In genomic region chr11:88690556-88691287, GRCm38 (mm10) we compare ENCODE assay signal across 9 mouse cellular contexts. TPM values are rescaled to one million over a fixed set of nuclear protein-coding genes. Genes with fewer than 3 reads are reported as not detected.
DNase-seq lines count a peak whose midpoint lies in the region; ATAC-seq and TF ChIP-seq lines count a peak whose summit lies in the region.
"Had no signal": no experiment of that assay in that cellular context is flagged by ENCODE, and none has a peak within 500 bp of the region (broad histone marks: within the 10 kb centered on the region; RNA-seq: fewer than 3 reads in every experiment).

No protein-coding gene starts in this region.

- no peaks in the 10 kb centered on the region for H3K27me3 ChIP-seq in kidney, embryonic 14.5 days (ENCODE audit: control insufficient read depth, insufficient read depth, low read length)
- H3K27me3 ChIP-seq in embryonic facial prominence, embryonic 14.5 days (replicated peaks; ENCODE audit: control insufficient read depth, insufficient read depth, low read length): no peaks in the 10 kb centered on the region
- H3K27me3 ChIP-seq in limb, embryonic 14.5 days (ENCODE audit: control insufficient read depth, insufficient read depth, low read length): no peaks in the 10 kb centered on the region
- H3K27me3 ChIP-seq: Patski had no signal

- no peak overlapping the region for H3K4me2 ChIP-seq in kidney, embryonic 14.5 days (replicated peaks; ENCODE audit: low read depth, low read length)
- peak overlapping the region; percentile 10; the same call in 1 of the 2 replicates for H3K4me2 ChIP-seq in embryonic facial prominence, embryonic 14.5 days (ENCODE audit: low read depth, low read length)
- no peak overlapping the region for H3K4me2 ChIP-seq in limb, embryonic 14.5 days (replicated peaks; ENCODE audit: low read depth, low read length, severe bottlenecking)

- H3K27ac ChIP-seq in kidney, embryonic 14.5 days (ENCODE audit: low read depth, low read length): peak overlapping the region; percentile 77
- H3K27ac ChIP-seq in ES-E14 (ENCODE audit: insufficient read depth, low read depth, low read length, poor library complexity, severe bottlenecking): peak overlapping the region; percentile 98
- H3K27ac ChIP-seq in embryonic facial prominence, embryonic 14.5 days (replicated peaks; ENCODE audit: low read depth, low read length): peak overlapping the region; percentile 44
- H3K27ac ChIP-seq in limb, embryonic 14.5 days (replicated peaks; ENCODE audit: low read depth, low read length): no peak overlapping the region

- WGBS in kidney, embryonic 14.5 days: 8% methylated on average over 12 of the region's 12 CpGs
- WGBS in embryonic facial prominence, embryonic 14.5 days: 8% methylated on average over 12 of the region's 12 CpGs
- WGBS in limb, embryonic 14.5 days: 9% methylated on average over 12 of the region's 12 CpGs

- ATAC-seq in kidney, embryonic 14.5 days (ENCODE audit: low FRiP score, low TSS enrichment): no peak
- ATAC-seq in embryonic facial prominence, embryonic 14.5 days (ENCODE audit: low read depth): no peak
- ATAC-seq in limb, embryonic 14.5 days (ENCODE audit: low FRiP score, low read depth): 0 out of 2 replicates have a peak, but pooled peaks have one; percentile 7
- ATAC-seq: Patski had no signal

- TF ChIP-seq POLR2A in limb, embryonic 14.5 days (IDR thresholded peaks at IDR 0.05; ENCODE audit: borderline replicate concordance, extremely low read depth, insufficient read depth, insufficient read length): no peak

- in situ Hi-C loops in ES-E14 (cut with MboI; ENCODE audit: low sequenced_read_pairs in 2 of 2, unreplicated experiment in 2 of 2): no loop called here

- no peaks in the 10 kb centered on the region for H3K9me3 ChIP-seq in kidney, embryonic 14.5 days (ENCODE audit: control insufficient read depth, low read length)
- peaks cover 3% of the 10 kb centered on the region; the same call in 1 of the 2 replicates for H3K9me3 ChIP-seq in ES-E14 (ENCODE audit: control insufficient read depth, insufficient read depth, low read depth, low read length)
- no peaks in the 10 kb centered on the region for H3K9me3 ChIP-seq in embryonic facial prominence, embryonic 14.5 days (ENCODE audit: control insufficient read depth, low read length)
- H3K9me3 ChIP-seq in limb, embryonic 14.5 days (ENCODE audit: control insufficient read depth, low read length): no peaks in the 10 kb centered on the region

- 0 out of 2 replicates have a peak overlapping the region, but pooled peaks have one; percentile 5 for H3K9ac ChIP-seq in kidney, embryonic 14.5 days (ENCODE audit: low read depth, low read length)
- peak overlapping the region; percentile 61; the same call in 1 of the 2 replicates for H3K9ac ChIP-seq in ES-E14 (ENCODE audit: insufficient read depth, low read depth, low read length, poor library complexity, severe bottlenecking)
- H3K9ac ChIP-seq in embryonic facial prominence, embryonic 14.5 days (ENCODE audit: low read depth, low read length): peak overlapping the region; percentile 45; the same call in 1 of the 2 replicates
- no peak overlapping the region for H3K9ac ChIP-seq in limb, embryonic 14.5 days (ENCODE audit: low read depth, low read length, severe bottlenecking)

- H3K4me1 ChIP-seq in kidney, embryonic 14.5 days (ENCODE audit: control insufficient read depth, insufficient read depth, low read length): peaks cover 91% of the 10 kb centered on the region
- peaks cover 13 to 28% of the 10 kb centered on the region in 2 experiments for H3K4me1 ChIP-seq in ES-E14 (ENCODE audit: control insufficient read depth in 2 of 2, insufficient read depth in 2 of 2, low read length in 2 of 2, poor library complexity in 1 of 2)
- H3K4me1 ChIP-seq in embryonic facial prominence, embryonic 14.5 days (ENCODE audit: control insufficient read depth, insufficient read depth, low read length): peaks cover 45% of the 10 kb centered on the region
- H3K4me1 ChIP-seq in limb, embryonic 14.5 days (ENCODE audit: control insufficient read depth, insufficient read depth, low read length): peaks cover 54% of the 10 kb centered on the region

- DNase-seq in kidney, adult 11 months: no peak
- DNase-seq in ES-E14 (ENCODE audit: low read depth, low spot score): no peak
- DNase-seq in embryonic facial prominence, embryonic 14.5 days (ENCODE audit: low spot score): peak; percentile 38
- no peak for DNase-seq in limb, embryonic 14.5 days (ENCODE audit: low spot score)
- DNase-seq in adipocyte (ENCODE audit: low spot score): no peak
- DNase-seq in cerebellum, adult 9-10 months: no peak
- no peak for DNase-seq in testis, postnatal 14 days (ENCODE audit: low spot score)

- H3K36me3 ChIP-seq in kidney, embryonic 14.5 days (ENCODE audit: control insufficient read depth, insufficient read depth, low read length): peaks cover 22% of the 10 kb centered on the region
- H3K36me3 ChIP-seq in ES-E14 (ENCODE audit: control insufficient read depth, insufficient read depth, low read length, poor library complexity, severe bottlenecking): peaks cover 35% of the 10 kb centered on the region
- H3K36me3 ChIP-seq in embryonic facial prominence, embryonic 14.5 days (ENCODE audit: control insufficient read depth, insufficient read depth, low read length): peaks cover 24% of the 10 kb centered on the region
- H3K36me3 ChIP-seq in limb, embryonic 14.5 days (ENCODE audit: control insufficient read depth, insufficient read depth, low read length): peaks cover 20% of the 10 kb centered on the region

- H3K4me3 ChIP-seq in kidney, embryonic 14.5 days (ENCODE audit: low read length): no peak overlapping the region
- H3K4me3 ChIP-seq in ES-E14 (ENCODE audit: insufficient read depth in 1 of 2, low read depth in 1 of 2, low read length in 2 of 2, poor library complexity in 1 of 2, severe bottlenecking in 1 of 2): peak overlapping the region; percentile 25 to 35; a peak in 3 of 4 replicates
- H3K4me3 ChIP-seq in embryonic facial prominence, embryonic 14.5 days (ENCODE audit: low read depth, low read length): no peak overlapping the region
- no peak overlapping the region for H3K4me3 ChIP-seq in limb, embryonic 14.5 days (replicated peaks; ENCODE audit: low read length)

TF ChIP-seq in ES-E14, 5 proteins besides CTCF, POLR2A, EP300 and RAD21:
- TF ChIP-seq HCFC1 (IDR thresholded peaks at IDR 0.05; ENCODE audit: borderline replicate concordance, insufficient read depth, low read length) (no peak), ZNF384 (IDR thresholded peaks at IDR 0.05; ENCODE audit: low read depth, low read length) (no peak), CHD2 (IDR thresholded peaks at IDR 0.05; ENCODE audit: low read depth, low read length) (no peak), ZC3H11A (IDR thresholded peaks at IDR 0.05; ENCODE audit: borderline replicate concordance, low read depth, low read length) (no peak), MAFK (IDR thresholded peaks at IDR 0.05; ENCODE audit: insufficient read depth, low read depth, low read length) (no peak)
TF ChIP-seq in ES-E14: peak in this region for 0.

RNA-seq across cellular contexts. Expression of gene Msi2, which starts 27.6 kb away (rescaled TPM):
- polyA plus RNA-seq in kidney, embryonic 14.5 days (2014; fragmentation: Nextera tagmentation; extraction: Ambion mirVana): 30.8 and 50.4 TPM in 2 replicates
- total RNA-seq in ES-E14 (2012; rRNA removed): 66.4 and 94.8 TPM in 2 replicates
- 15.2 and 15.9 TPM in 2 replicates for polyA plus RNA-seq in embryonic facial prominence, embryonic 14.5 days (2014; fragmentation: Nextera tagmentation; extraction: Ambion mirVana)
- 36.5 and 45.3 TPM in 2 replicates for polyA plus RNA-seq in limb, embryonic 14.5 days (2012; rRNA removed)
- polyA plus RNA-seq in limb, embryonic 14.5 days (2014; fragmentation: Nextera tagmentation; extraction: Ambion mirVana): 13.9 and 14.8 TPM in 2 replicates

Comparison
In these comparisons a context has a peak if more than half of its experiments do, and no peak if none do; other contexts are left out.
1. H3K4me3 ChIP-seq: peak in ES-E14 (2 of 2); none in kidney, embryonic 14.5 days (single experiment), embryonic facial prominence, embryonic 14.5 days (single experiment) and limb, embryonic 14.5 days (single experiment).